Mouse (Mus musculus) heart, adult 2 months (tissue): ENCODE results near the gene Osr1.

Source experiments
- CTCF ChIP-seq: fragments of 200-600 bp; IDR thresholded peaks from 2 replicates; pipeline ENCODE4 v1.8.1; 2022; ENCODE audit warnings: antibody characterized with exemption, mild to moderate bottlenecking, moderate library complexity
- POLR2A ChIP-seq: fragments of 200-500 bp; IDR thresholded peaks from 2 replicates; pipeline ENCODE4 v1.6.1; 2011; ENCODE audit warnings: mild to moderate bottlenecking, low read depth, low read length, control low read depth; ENCODE audit not compliant: insufficient read depth

DNA sequence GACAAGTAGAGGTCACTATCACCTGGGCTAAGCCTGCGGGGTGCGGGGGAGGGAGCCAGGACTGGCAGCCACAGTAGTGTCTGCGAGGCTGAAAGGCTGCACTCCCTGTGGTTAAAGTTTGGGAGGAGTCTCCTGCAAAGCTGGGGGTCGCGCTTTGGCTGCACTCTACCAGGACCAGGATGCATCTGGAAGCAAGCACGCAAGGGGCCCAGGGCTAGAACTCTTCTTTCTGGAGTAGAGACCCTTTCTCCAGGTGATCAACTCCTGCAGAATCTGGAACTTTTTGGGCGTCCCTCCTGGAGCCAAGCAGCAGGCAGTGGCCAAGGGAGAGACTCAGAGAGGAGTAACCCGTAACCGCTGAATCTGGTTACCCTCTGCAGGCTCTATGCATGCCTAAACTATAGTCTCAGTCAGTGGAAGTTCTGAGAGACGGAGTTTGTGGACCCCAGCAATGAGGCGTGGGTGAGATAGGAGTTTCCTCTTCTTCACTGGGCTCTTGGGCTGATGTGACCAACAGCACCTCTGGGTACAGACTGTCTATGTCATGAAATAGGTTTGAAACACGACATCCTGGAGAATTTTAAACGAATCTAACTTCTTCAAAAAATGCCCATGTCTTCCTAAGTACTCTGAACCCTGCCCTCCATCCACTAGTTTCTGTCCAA, 1.5 kb downstream of the Osr1 start:
- no peak for TF ChIP-seq POLR2A
- no peak for TF ChIP-seq CTCF
